Mouse (Mus musculus): ENCODE results near the gene Sprr2d. TPM values are rescaled to one million over a fixed set of nuclear protein-coding genes. Genes with fewer than 3 reads are reported as not detected.
A peak's percentile ranks its signal among the peaks of the same experiment; 100 is the strongest.

Sprr2d gene
- polyA plus RNA-seq (2015; fragmentation: Nextera tagmentation; extraction: Ambion mirVana): not detected in 2 replicates

- Histone ChIP-seq H3K9ac (no peak within 1 kb of the TSS), H3K36me3 (no peaks in the 10 kb centered on the region), H3K9me3 (no peaks in the 10 kb centered on the region), H3K4me1 (replicated peaks) (no peaks in the 10 kb centered on the region), H3K4me3 (replicated peaks) (no peak within 1 kb of the TSS), H3K27me3 (replicated peaks) (no peaks in the 10 kb centered on the region), H3K4me2 (replicated peaks) (no peak within 1 kb of the TSS), H3K27ac (no peak within 1 kb of the TSS)
- no peak for ATAC-seq
- WGBS: 88% methylated on average over 5 of the region's 5 CpGs
These were observed at the start of gene Sprr2d for GRCm38 (mm10) chr3:92338840-92339239. Sprr2d (plus strand) TSS chr3:92339140.

GRCm38 (mm10) chr3:92307406-92307805 is 31.5 kb upstream of the Sprr2d start:
- H3K9ac ChIP-seq: no peak overlapping the region
- H3K4me2 ChIP-seq (replicated peaks): no peak overlapping the region
- H3K36me3 ChIP-seq: no peaks in the 10 kb centered on the region
- no peak overlapping the region for H3K27ac ChIP-seq
- WGBS: 53% methylated on average over 1 of the region's 1 CpGs
- H3K4me1 ChIP-seq (replicated peaks): no peaks in the 10 kb centered on the region
- H3K4me3 ChIP-seq (replicated peaks): no peak overlapping the region
- no peaks in the 10 kb centered on the region for H3K9me3 ChIP-seq
- no peaks in the 10 kb centered on the region for H3K27me3 ChIP-seq (replicated peaks)
- ATAC-seq: no peak

- no peak within 1 kb of the TSS for H3K9ac ChIP-seq
- no peak for ATAC-seq
- no peaks in the 10 kb centered on the region for H3K9me3 ChIP-seq
- H3K27ac ChIP-seq: no peak within 1 kb of the TSS
- 70% methylated on average over 2 of the region's 2 CpGs for WGBS
- no peaks in the 10 kb centered on the region for H3K4me1 ChIP-seq (replicated peaks)
- no peak within 1 kb of the TSS for H3K4me2 ChIP-seq (replicated peaks)
- H3K36me3 ChIP-seq: no peaks in the 10 kb centered on the region
- no peak within 1 kb of the TSS for H3K4me3 ChIP-seq (replicated peaks)
- H3K27me3 ChIP-seq (replicated peaks): no peaks in the 10 kb centered on the region
These were observed 22.6 kb upstream of the Sprr2d start, which contains the start of gene Sprr2b for GRCm38 (mm10) chr3:92316320-92316719. Sprr2b (plus strand) TSS chr3:92316620.

GRCm38 (mm10) chr3:92317384-92317783 is 21.6 kb upstream of the Sprr2d start:
- H3K4me2 ChIP-seq (replicated peaks): no peak overlapping the region
- no peaks in the 10 kb centered on the region for H3K27me3 ChIP-seq (replicated peaks)
- WGBS: 97% methylated on average over 2 of the region's 2 CpGs
- H3K4me1 ChIP-seq (replicated peaks): no peaks in the 10 kb centered on the region
- no peaks in the 10 kb centered on the region for H3K9me3 ChIP-seq
- no peak overlapping the region for H3K27ac ChIP-seq
- no peak overlapping the region for H3K9ac ChIP-seq
- no peak overlapping the region for H3K4me3 ChIP-seq (replicated peaks)
- H3K36me3 ChIP-seq: no peaks in the 10 kb centered on the region
- no peak for ATAC-seq

- Histone ChIP-seq H3K4me1 (replicated peaks) (no peaks in the 10 kb centered on the region), H3K36me3 (no peaks in the 10 kb centered on the region), H3K9ac (no peak overlapping the region), H3K4me2 (replicated peaks) (no peak overlapping the region), H3K9me3 (no peaks in the 10 kb centered on the region), H3K4me3 (replicated peaks) (no peak overlapping the region), H3K27ac (no peak overlapping the region), H3K27me3 (replicated peaks) (no peaks in the 10 kb centered on the region)
- ATAC-seq: peak; percentile 89
- WGBS: 62% methylated on average over 1 of the region's 1 CpGs
These were observed 2.7 kb upstream of the Sprr2d start for GRCm38 (mm10) chr3:92336278-92336677.

- no peaks in the 10 kb centered on the region for H3K36me3 ChIP-seq
- H3K9ac ChIP-seq: no peak within 1 kb of the TSS
- WGBS: 78% methylated on average over 2 of the region's 2 CpGs
- H3K4me2 ChIP-seq (replicated peaks): no peak within 1 kb of the TSS
- no peaks in the 10 kb centered on the region for H3K4me1 ChIP-seq (replicated peaks)
- ATAC-seq: no peak
- H3K27ac ChIP-seq: no peak within 1 kb of the TSS
- H3K27me3 ChIP-seq (replicated peaks): no peaks in the 10 kb centered on the region
- no peaks in the 10 kb centered on the region for H3K9me3 ChIP-seq
- no peak within 1 kb of the TSS for H3K4me3 ChIP-seq (replicated peaks)
These were observed 12.9 kb downstream of the Sprr2d start, which contains the start of gene Sprr2e for GRCm38 (mm10) chr3:92351843-92352242. Sprr2e (plus strand) TSS chr3:92352143.

GRCm38 (mm10) chr3:92361619-92362018 is 22.7 kb downstream of the Sprr2d start:
- no peak overlapping the region for H3K4me3 ChIP-seq (replicated peaks)
- no peak overlapping the region for H3K4me2 ChIP-seq (replicated peaks)
- no peak for ATAC-seq
- H3K27ac ChIP-seq: no peak overlapping the region
- no peaks in the 10 kb centered on the region for H3K36me3 ChIP-seq
- H3K9ac ChIP-seq: no peak overlapping the region
- H3K4me1 ChIP-seq (replicated peaks): no peaks in the 10 kb centered on the region
- no peaks in the 10 kb centered on the region for H3K27me3 ChIP-seq (replicated peaks)
- no peaks in the 10 kb centered on the region for H3K9me3 ChIP-seq

GRCm38 (mm10) chr3:92364887-92365286 is 25.9 kb downstream of the Sprr2d start, which contains the start of gene Sprr2f:
Sprr2f (plus strand) TSS chr3:92365187.
- no peaks in the 10 kb centered on the region for H3K27me3 ChIP-seq (replicated peaks)
- WGBS: 62% methylated on average over 3 of the region's 3 CpGs
- H3K9ac ChIP-seq: no peak within 1 kb of the TSS
- no peaks in the 10 kb centered on the region for H3K4me1 ChIP-seq (replicated peaks)
- H3K4me3 ChIP-seq (replicated peaks): no peak within 1 kb of the TSS
- no peak within 1 kb of the TSS for H3K27ac ChIP-seq
- no peak within 1 kb of the TSS for H3K4me2 ChIP-seq (replicated peaks)
- H3K9me3 ChIP-seq: no peaks in the 10 kb centered on the region
- H3K36me3 ChIP-seq: no peaks in the 10 kb centered on the region
- no peak for ATAC-seq

- 83% methylated on average over 2 of the region's 2 CpGs for WGBS
- Histone ChIP-seq H3K9ac (no peak overlapping the region), H3K4me1 (replicated peaks) (no peaks in the 10 kb centered on the region), H3K27ac (no peak overlapping the region), H3K4me2 (replicated peaks) (no peak overlapping the region), H3K4me3 (replicated peaks) (no peak overlapping the region), H3K9me3 (no peaks in the 10 kb centered on the region), H3K27me3 (replicated peaks) (no peaks in the 10 kb centered on the region), H3K36me3 (no peaks in the 10 kb centered on the region)
- no peak for ATAC-seq
These were observed 34.7 kb downstream of the Sprr2d start for GRCm38 (mm10) chr3:92373613-92374012.

GRCm38 (mm10) chr3:92385385-92385784 is 46.4 kb downstream of the Sprr2d start, which contains the start of gene Sprr2h:
Sprr2h (plus strand) TSS chr3:92385685.
- Histone ChIP-seq H3K36me3 (no peaks in the 10 kb centered on the region), H3K4me1 (replicated peaks) (no peaks in the 10 kb centered on the region), H3K4me3 (replicated peaks) (no peak within 1 kb of the TSS), H3K9ac (no peak within 1 kb of the TSS), H3K27ac (no peak within 1 kb of the TSS), H3K4me2 (replicated peaks) (no peak within 1 kb of the TSS), H3K9me3 (no peaks in the 10 kb centered on the region), H3K27me3 (replicated peaks) (no peaks in the 10 kb centered on the region)
- no peak for ATAC-seq
- WGBS: 91% methylated on average over 1 of the region's 1 CpGs

Other genes with a start within 250 kb of the Sprr2d start
- gene Prr9, start 215.2 kb upstream of the Sprr2d start, polyA plus RNA-seq (2015; fragmentation: Nextera tagmentation; extraction: Ambion mirVana): not detected in 2 replicates
- not detected in 2 replicates for gene Lelp1, start 196.4 kb upstream of the Sprr2d start, polyA plus RNA-seq (2015; fragmentation: Nextera tagmentation; extraction: Ambion mirVana)
- 2.0 and 2.5 TPM in 2 replicates for gene Sprr2a1, start 123.3 kb upstream of the Sprr2d start, polyA plus RNA-seq (2015; fragmentation: Nextera tagmentation; extraction: Ambion mirVana)
- 82.8 and 107 TPM in 2 replicates for gene Sprr2a2, start 123.2 kb upstream of the Sprr2d start, polyA plus RNA-seq (2015; fragmentation: Nextera tagmentation; extraction: Ambion mirVana)
- 10.6 and 12.8 TPM in 2 replicates for gene Sprr2a3, start 53.7 kb upstream of the Sprr2d start, polyA plus RNA-seq (2015; fragmentation: Nextera tagmentation; extraction: Ambion mirVana)
- not detected in 2 replicates for gene Sprr2b, start 22.5 kb upstream of the Sprr2d start, polyA plus RNA-seq (2015; fragmentation: Nextera tagmentation; extraction: Ambion mirVana)
- gene Sprr2e, start 13.0 kb downstream of the Sprr2d start, polyA plus RNA-seq (2015; fragmentation: Nextera tagmentation; extraction: Ambion mirVana): not detected in 2 replicates
- gene Sprr2f, start 26.0 kb downstream of the Sprr2d start, polyA plus RNA-seq (2015; fragmentation: Nextera tagmentation; extraction: Ambion mirVana): not detected in 2 replicates
- not detected in 2 replicates for gene Sprr2h, start 46.5 kb downstream of the Sprr2d start, polyA plus RNA-seq (2015; fragmentation: Nextera tagmentation; extraction: Ambion mirVana)
- not detected in 2 replicates for gene Sprr2i, start 68.9 kb downstream of the Sprr2d start, polyA plus RNA-seq (2015; fragmentation: Nextera tagmentation; extraction: Ambion mirVana)
- gene Sprr2j-ps, start 78.9 kb downstream of the Sprr2d start, polyA plus RNA-seq (2015; fragmentation: Nextera tagmentation; extraction: Ambion mirVana): not detected in 2 replicates
- 7.7 and 9.0 TPM in 2 replicates for gene Gm9774, start 90.3 kb downstream of the Sprr2d start, polyA plus RNA-seq (2015; fragmentation: Nextera tagmentation; extraction: Ambion mirVana)
- gene Sprr2k, start 93.4 kb downstream of the Sprr2d start, polyA plus RNA-seq (2015; fragmentation: Nextera tagmentation; extraction: Ambion mirVana): not detected in 2 replicates
- gene Sprr1b, start 99.6 kb downstream of the Sprr2d start, polyA plus RNA-seq (2015; fragmentation: Nextera tagmentation; extraction: Ambion mirVana): 0.18 TPM in 1 of 2 replicates, not detected in the other
- not detected in 2 replicates for gene Sprr3, start 119.6 kb downstream of the Sprr2d start, polyA plus RNA-seq (2015; fragmentation: Nextera tagmentation; extraction: Ambion mirVana)
- 1.1 and 1.2 TPM in 2 replicates for gene Sprr1a, start 146.8 kb downstream of the Sprr2d start, polyA plus RNA-seq (2015; fragmentation: Nextera tagmentation; extraction: Ambion mirVana)
- gene Sprr4, start 161.4 kb downstream of the Sprr2d start, polyA plus RNA-seq (2015; fragmentation: Nextera tagmentation; extraction: Ambion mirVana): not detected in 2 replicates
- gene 2310046K23Rik, start 195.4 kb downstream of the Sprr2d start, polyA plus RNA-seq (2015; fragmentation: Nextera tagmentation; extraction: Ambion mirVana): not detected in 2 replicates
- gene Ivl, start 234.6 kb downstream of the Sprr2d start, polyA plus RNA-seq (2015; fragmentation: Nextera tagmentation; extraction: Ambion mirVana): 0.09 TPM in 1 of 2 replicates, not detected in the other
- gene Smcp, start 249.9 kb downstream of the Sprr2d start, polyA plus RNA-seq (2015; fragmentation: Nextera tagmentation; extraction: Ambion mirVana): 3.4 and 5.3 TPM in 2 replicates

Measured in intestine, embryonic 15.5 days (tissue).